Mouse (Mus musculus): Measurements from ENCODE around the gene Ap5m1.
"Not testable (repeated sequence)": the region's sequence is repeated elsewhere in the genome, so short reads cannot be mapped to it uniquely, and the experiment has no call there.

The Ap5m1 gene

GRCm38 (mm10) chr14:49065529-49066273, at the start of gene Ap5m1:
Gene Ap5m1, plus strand, starts transcription at chr14:49066097.
- DNase-seq (ENCODE audit: low spot score) = no peak

GRCm38 (mm10) chr14:49019765-49020164, 46.1 kb upstream of the Ap5m1 start:
- no peak for DNase-seq (ENCODE audit: low spot score)

GRCm38 (mm10) chr14:49027040-49027778, 38.7 kb upstream of the Ap5m1 start:
- DNase-seq (ENCODE audit: low spot score) = no peak

- DNase-seq (ENCODE audit: low spot score) = no peak
Observed at GRCm38 (mm10) chr14:49027779-49028368, 38.0 kb upstream of the Ap5m1 start.

- no peak for DNase-seq (ENCODE audit: low spot score)
Observed at GRCm38 (mm10) chr14:49028991-49029390, 36.9 kb upstream of the Ap5m1 start.

- no peak for DNase-seq (ENCODE audit: low spot score)
Observed at GRCm38 (mm10) chr14:49045610-49046009, 20.3 kb upstream of the Ap5m1 start.

- DNase-seq (ENCODE audit: low spot score) = no peak
Observed at GRCm38 (mm10) chr14:49049492-49049891, 16.4 kb upstream of the Ap5m1 start.

- no peak for DNase-seq (ENCODE audit: low spot score)
Observed at GRCm38 (mm10) chr14:49063838-49064237, 2.1 kb upstream of the Ap5m1 start.

GRCm38 (mm10) chr14:49066274-49066823, 452 bp downstream of the Ap5m1 start, which contains the start of gene Exoc5:
Gene Exoc5, minus strand, starts transcription at chr14:49066653.
- peak; percentile 80 for DNase-seq (ENCODE audit: low spot score)

- DNase-seq (ENCODE audit: low spot score) = no peak
Observed at GRCm38 (mm10) chr14:49072837-49073236, 6.9 kb downstream of the Ap5m1 start.

GRCm38 (mm10) chr14:49073896-49074295, 8.0 kb downstream of the Ap5m1 start:
- no peak for DNase-seq (ENCODE audit: low spot score)

- no peak for DNase-seq (ENCODE audit: low spot score)
Observed at GRCm38 (mm10) chr14:49074361-49074760, 8.5 kb downstream of the Ap5m1 start.

GRCm38 (mm10) chr14:49078820-49079219, 12.9 kb downstream of the Ap5m1 start:
- DNase-seq (ENCODE audit: low spot score) = no peak

- DNase-seq (ENCODE audit: low spot score) = no peak
Observed at GRCm38 (mm10) chr14:49086522-49086921, 20.6 kb downstream of the Ap5m1 start.

GRCm38 (mm10) chr14:49088155-49089048, 22.5 kb downstream of the Ap5m1 start:
- DNase-seq (ENCODE audit: low spot score) = no peak

- DNase-seq (ENCODE audit: low spot score) = no peak
Observed at GRCm38 (mm10) chr14:49089461-49090058, 23.7 kb downstream of the Ap5m1 start.

- no peak for DNase-seq (ENCODE audit: low spot score)
Observed at GRCm38 (mm10) chr14:49090102-49090501, 24.2 kb downstream of the Ap5m1 start.

GRCm38 (mm10) chr14:49091277-49091676, 25.4 kb downstream of the Ap5m1 start:
- DNase-seq (ENCODE audit: low spot score) = no peak

- not testable (repeated sequence) for DNase-seq (ENCODE audit: low spot score)
Observed at GRCm38 (mm10) chr14:49091755-49092154, 25.9 kb downstream of the Ap5m1 start.

GRCm38 (mm10) chr14:49118381-49118780, 52.5 kb downstream of the Ap5m1 start:
- DNase-seq (ENCODE audit: low spot score) = peak; percentile 29

- no peak for DNase-seq (ENCODE audit: low spot score)
Observed at GRCm38 (mm10) chr14:49121723-49122122, 55.8 kb downstream of the Ap5m1 start.
